Mouse (Mus musculus) right cerebral cortex, postnatal 25 days (tissue): ENCODE measurements at regions not wholly inside any gene's neighbourhood (a gene's known extent, or its start where the extent isn't known, plus 50 kb on each side); places are given as distances from the start of the nearest gene placed in this dataset.
A peak's percentile ranks its signal among the peaks of the same experiment; 100 is the strongest.

ENCODE experiments used
- DNase-seq: peaks from one replicate; pipeline ENCODE4 v3.0.0; 2022

GRCm38 (mm10) chr10:45982731-45983274 is 405.2 kb downstream of the Hace1 start:
- DNase-seq, result no peak

- DNase-seq, result no peak
Measured at GRCm38 (mm10) chr10:45983671-45984335, 406.2 kb downstream of the Hace1 start.

- DNase-seq, result no peak
Measured at GRCm38 (mm10) chr10:45986341-45986740, 408.7 kb downstream of the Hace1 start.

DNA sequence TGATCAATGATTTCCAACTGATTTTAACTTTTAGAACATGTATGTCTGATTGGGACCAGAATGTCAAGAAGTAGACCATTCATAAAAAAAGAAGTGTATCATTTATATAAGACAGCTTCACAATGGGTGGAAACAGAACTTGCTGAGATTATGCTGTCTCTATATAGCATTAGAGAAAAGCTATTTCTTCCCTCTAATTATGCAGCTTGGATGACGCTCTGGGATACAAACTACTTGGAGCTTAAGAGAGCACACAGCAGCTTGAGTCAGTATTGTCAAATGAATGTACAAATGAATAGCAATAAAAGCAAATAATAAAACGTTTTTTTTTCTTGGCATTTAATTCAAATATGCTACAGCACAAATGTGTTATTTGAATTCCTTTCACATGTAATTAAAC is 428.7 kb downstream of the Hace1 start:
- DNase-seq, result no peak

- peak; percentile 61 for DNase-seq
Measured at GRCm38 (mm10) chr10:46011916-46012596, 434.4 kb downstream of the Hace1 start.

- no peak for DNase-seq
Measured at GRCm38 (mm10) chr10:46012599-46012998, 435.0 kb downstream of the Hace1 start.

DNA sequence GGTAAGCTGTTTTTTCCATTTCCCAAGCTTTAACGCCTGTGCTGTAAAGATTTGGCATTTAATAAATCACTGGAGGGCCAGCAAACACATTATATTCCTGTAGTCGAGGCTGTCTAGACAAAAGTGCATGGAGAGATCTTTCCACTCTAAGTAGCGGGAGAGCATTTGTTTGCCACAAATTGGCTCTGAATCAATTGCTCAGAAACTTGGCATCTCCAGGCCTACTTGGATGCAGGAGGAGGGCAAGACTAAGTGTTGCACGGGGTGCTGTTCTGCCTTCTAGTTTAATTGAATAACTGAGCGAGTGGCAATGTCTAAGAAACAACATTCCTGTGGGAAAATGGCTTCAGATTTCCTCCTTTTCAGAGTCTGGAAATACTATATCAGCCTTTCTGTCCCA is 438.7 kb downstream of the Hace1 start:
- DNase-seq, result no peak

DNA sequence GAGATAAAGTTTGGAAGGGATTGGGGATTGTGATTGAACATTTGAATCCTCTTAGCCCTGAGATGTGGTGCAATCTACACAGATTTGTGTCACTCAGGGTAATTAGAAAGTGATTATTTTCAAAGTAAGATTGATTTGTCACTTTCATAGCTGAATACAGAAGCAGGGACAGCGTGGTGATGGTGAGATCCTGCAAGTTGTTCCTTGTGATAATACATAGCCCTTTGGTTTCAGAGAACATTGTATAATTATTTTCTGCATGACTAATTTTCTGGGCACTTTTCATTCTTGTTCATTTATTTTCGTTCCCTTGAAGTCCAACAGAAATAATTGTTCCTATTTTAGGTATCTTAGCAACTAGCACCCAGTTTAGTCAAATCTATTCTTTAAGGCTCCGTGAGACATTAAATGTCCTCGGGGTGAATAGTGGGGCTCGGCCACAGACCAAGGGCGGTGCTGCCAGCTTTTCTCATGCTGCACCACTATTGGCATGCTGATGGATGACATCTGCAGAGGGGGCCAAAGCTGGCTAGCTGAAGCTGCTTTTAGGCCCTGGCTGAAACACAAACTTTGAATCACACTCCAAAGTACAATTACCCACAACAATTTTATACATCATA is 468.0 kb downstream of the Hace1 start:
- peak; percentile 35 for DNase-seq

DNA sequence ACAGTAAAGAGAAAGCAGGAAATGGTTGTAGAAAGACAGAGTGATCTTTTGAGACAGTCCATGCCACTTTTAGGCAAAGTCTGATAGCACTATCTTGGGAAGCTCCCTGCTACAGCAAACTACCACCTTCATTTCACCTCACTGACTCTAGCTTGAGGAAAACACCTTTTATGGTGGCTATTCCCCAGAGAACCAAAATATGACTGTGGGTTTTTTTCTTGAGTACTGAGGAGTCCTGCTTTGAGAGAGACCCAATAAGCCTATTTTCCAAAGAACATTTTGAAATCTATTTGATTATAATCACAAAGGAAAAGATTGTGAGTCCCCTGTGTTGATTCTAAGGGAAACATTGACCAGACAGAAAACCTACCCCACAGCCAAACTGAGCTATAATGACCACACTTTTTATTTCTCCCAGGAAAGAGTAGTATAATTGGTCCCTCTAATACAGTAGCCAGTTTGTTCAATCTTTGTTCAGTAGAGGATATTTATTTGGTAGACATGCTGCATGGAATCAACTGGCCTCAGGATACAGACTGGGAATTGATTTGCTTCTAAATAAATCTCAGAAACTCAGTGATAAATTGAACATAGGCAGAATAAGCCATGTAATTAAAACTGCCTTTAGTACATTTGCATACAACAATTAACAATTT is 468.6 kb downstream of the Hace1 start:
- DNase-seq, result no peak

- no peak for DNase-seq
Measured at GRCm38 (mm10) chr10:46046890-46047414, 469.3 kb downstream of the Hace1 start.

DNA sequence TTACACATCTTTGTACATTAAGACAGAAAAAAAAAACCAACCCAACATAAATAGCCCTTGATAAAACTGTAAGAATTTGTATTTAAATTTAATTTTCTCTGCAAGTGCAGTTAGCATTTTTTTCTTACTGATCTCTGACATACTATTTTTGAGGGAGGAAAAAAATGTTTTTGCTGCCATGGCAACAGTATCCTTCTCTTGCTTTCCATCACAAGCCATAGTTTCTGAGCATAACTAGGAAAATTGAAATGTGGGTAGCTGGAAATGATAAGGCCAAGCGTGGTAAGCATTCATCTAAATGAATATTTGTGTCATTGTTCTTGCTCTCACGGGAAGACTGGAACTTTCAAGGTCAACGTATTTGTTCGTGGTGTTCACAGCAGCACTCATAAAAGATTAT is 470.0 kb downstream of the Hace1 start:
- DNase-seq, result no peak

DNA sequence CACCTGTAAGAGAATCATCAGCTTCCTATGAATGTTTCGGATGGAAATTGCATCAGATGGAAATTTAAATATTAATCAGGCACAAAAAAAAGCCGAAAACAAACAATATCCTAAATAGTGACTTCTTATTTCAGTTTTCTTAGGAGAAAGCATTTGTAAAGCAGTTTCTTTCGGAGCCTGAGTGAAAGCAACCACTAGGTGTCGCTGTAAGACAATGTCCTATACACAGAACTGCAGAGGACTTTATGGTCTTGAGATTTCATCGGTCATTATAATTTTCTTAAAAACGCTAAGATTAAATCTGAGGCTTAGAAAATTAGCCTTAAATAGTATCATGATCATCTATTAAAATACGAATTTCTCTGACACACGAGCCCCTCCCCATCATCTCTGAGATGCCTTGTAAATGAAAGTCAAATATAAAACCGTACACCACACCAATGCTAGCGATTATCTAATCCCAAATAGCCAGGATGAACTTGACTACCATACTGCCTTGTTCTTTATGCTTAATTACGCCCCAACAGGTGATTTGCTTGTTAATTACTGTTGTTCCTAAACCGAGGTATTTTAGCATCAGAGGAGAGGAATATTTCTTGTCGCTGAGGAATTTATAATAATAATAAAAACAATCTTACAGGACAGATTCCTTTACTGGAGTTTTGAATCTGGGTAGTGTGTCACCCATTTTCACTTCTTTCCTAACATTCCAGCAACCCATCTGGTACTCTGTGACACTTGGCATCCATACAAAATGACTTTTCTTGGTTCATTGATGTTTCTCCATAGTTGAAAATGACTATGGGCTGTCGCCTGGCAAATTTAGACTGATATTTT is 480.0 kb downstream of the Hace1 start:
- DNase-seq, result peak; percentile 24

- DNase-seq, result no peak
Measured at GRCm38 (mm10) chr10:46058199-46058472, 480.5 kb downstream of the Hace1 start.

GRCm38 (mm10) chr10:46059285-46059684 is 481.7 kb downstream of the Hace1 start:
- no peak for DNase-seq

DNA sequence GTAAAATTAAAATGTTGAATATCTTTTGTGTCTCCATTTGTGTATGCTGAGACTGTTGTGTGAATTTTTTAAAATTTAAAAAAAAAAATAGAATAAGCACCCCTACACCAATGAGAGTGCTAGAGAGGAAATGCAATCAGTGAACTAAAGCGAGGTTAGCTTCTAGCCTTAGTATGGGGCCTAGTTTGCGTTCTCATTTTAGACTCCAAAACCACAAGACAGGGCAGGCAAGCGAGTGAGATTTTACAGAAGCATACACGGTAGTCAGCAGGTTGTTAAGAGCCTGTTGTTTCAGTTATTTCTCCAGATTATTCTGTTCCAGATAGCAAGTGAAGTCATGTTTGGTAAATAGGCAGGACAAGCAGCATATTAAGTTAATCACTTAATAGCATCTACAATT is 486.2 kb downstream of the Hace1 start:
- no peak for DNase-seq

DNA sequence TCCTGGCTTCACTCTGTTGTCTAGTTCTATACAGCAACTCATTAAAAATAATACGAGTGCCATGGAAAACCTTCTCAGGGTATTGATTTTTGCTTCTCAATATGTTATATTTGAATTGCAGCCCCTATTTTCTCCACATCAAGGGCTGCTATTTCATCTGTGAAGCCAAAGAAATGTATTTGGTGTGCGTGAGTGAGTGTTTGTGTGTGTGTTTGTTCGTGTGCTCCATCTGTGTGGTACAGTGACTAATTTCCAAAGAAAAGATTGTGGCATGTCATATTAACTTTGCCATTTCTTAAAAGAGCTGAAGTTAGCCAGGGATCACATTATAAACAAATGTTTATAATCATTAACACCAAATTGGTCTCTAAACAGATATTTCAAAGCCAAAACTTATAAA is 493.1 kb downstream of the Hace1 start:
- DNase-seq, result no peak

GRCm38 (mm10) chr10:46071220-46071619 is 493.6 kb downstream of the Hace1 start:
- no peak for DNase-seq

DNA sequence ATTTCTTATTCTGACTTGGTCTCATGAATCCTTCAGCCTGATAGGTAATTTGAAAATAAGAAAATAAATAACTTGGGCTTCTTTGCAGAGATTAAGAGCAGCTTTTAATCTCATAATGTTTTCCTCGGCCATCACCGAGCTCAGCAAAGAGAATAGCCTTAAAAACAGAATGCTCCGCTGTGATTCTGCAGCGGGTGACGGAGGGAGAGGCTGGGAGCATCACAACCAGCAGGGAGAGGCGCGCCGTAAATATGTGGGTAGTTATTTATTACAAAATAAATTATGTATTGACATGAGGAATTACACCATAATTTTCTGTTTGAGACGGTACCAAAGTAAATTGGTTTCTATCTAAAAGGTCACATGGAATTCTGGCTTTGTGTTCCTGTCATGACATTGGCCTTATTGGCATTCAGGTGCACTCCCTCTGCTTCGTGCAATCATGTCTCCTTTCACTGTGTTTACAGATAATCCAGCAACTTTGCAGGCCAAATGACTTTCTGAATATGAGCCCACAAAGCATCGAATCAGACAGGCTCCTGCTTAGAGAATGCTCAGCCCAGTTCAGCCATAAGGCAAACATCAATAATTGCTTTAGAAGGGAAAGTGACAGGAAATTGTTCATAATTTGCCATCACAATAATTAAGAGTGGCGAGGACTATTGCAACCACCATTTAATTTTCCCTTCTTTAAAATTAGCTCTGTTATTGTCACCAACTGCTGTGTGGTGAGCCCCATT is 494.4 kb downstream of the Hace1 start:
- no peak for DNase-seq

DNA sequence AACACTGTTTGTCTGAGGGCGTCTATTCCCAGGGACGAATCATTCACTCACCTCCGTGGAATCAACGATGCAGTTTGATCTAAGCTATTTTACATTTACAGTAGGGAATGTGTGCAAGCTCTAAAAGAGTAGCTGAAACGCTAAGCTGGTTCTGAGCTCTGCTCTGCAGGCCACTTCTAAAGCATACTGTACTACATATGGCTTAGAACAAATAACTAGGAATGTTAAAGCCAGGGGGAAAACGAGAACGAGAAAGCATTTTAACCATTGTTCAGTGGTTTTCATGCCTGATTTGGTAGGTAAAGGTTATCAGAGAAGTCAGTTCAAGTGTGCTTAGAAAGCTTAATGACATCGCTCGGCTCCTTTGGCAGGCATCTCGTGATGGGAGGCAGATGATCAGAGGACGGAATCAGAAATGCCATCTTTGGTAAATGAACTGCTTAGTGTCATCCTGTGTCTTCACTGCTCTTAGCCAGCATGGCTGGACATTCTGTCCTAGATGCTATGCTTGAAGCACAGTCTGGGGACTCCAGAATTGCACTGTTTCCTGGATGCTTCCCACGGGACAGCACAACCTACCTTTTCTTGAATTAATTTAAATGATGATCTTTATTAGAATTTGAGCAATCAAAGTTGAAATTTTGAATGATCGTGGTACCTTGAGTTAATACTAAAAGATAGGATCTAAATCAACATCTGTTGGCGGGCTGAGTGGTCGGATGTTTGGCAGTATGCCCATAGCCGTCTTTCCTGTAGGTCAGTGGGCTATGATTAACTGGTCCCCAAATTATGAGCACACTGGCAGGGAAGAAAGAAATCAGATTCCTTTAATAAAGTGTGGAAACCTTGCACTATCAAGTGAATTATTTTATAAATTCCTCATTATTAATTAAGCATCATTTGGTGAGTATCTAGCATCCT is 495.2 kb downstream of the Hace1 start:
- DNase-seq, result no peak

DNA sequence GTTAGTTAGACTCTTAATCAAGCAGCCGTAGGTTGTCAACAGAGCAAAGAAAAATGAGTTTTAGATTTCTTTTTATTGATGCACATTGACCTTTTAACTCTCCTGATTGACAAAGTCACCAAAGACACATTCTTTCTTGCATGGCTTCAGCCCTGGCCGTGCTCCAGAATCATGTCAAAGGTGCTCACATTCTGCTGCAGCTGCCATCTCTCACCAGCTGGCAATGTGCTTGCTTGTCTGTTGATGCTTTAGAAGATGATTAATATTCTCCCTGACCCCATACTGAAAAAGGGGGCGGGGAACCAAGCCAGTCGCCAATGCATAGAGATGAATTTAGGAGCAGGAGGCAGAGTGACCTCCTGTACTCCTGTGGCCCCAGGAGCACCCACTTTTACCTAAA is 510.1 kb downstream of the Hace1 start:
- DNase-seq, result no peak

DNA sequence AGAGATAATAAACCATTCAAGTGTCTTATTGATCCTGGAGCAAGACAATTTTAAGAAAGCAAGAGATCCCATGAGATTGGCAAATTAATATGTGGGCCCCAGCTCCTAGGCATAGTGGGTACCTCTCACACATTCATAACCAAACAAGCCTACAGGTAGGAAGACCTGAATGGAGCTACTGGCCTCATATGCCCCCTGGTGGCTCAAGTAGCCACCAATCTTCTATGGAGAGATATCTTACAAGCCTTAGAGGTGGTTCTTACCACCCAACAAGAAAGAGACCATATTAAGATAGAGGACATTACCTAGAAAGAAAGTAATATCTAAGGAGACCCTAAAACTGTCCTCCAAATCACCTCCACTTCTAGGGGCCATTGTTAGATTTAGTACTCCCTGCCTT is 523.2 kb downstream of the Hace1 start:
- no peak for DNase-seq
